Mouse (Mus musculus): ENCODE results near the gene Vps33b. TPM values are rescaled to one million over a fixed set of nuclear protein-coding genes. Genes with fewer than 3 reads are reported as not detected.

Vps33b gene
- total RNA-seq, 2 experiments from 2014 or later: 29.8 to 31.9 TPM

GRCm38 (mm10) chr7:80267764-80268163 is 1.7 kb upstream of the Vps33b start:
- ATAC-seq (ENCODE audit: poor library complexity, severe bottlenecking): no peak

DNA sequence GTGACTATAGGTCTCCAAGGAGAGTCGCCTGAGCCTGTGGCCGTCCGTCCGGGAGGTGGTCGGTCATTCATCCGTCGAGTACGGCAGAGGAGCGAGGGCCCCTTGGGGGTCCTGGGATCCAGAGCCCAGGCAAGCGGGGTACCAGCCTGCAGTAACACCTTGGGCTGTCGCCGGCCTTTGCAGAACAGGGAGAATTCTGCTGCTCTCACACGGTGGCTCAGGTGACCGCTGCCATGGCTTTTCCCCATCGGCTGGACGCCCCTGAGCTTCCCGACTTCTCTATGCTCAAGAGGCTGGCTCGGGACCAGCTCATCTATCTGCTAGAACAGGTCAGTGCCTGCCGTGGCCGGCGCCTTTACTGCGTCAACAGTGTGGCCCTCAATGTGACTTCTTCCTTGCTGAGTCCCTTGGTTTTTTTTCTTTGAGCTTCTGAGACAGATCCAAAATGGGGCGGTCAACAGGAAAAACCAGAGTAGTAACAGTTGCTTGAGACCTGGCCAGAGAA is 354 bp downstream of the Vps33b start:
- peak; percentile 27; the same call in 1 of the 2 replicates for ATAC-seq (ENCODE audit: poor library complexity, severe bottlenecking)

DNA sequence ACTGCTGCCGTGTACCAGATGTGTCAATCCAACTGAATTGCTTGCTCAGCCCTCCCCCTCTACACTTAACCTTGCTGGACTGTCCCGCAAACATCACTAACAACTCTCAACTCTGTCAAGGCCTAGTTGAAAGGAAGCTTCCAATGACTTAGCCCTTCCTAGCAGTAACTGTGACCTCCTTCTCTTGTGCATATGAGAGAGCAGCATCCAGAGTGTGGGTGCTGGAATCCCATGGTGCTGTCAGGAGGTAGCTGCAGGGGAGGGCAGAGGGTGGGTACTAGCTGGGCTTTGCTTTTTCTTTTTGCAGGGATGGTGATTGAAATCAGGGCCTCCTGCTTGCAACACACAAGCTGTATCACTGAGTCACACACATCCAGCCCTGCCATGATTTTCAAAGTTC is 4.0 kb downstream of the Vps33b start:
- no peak for ATAC-seq (ENCODE audit: poor library complexity, severe bottlenecking)

- ATAC-seq (ENCODE audit: poor library complexity, severe bottlenecking): no peak
Measured at GRCm38 (mm10) chr7:80276374-80276773, 6.9 kb downstream of the Vps33b start.

GRCm38 (mm10) chr7:80280032-80280431 is 10.6 kb downstream of the Vps33b start:
- ATAC-seq (ENCODE audit: poor library complexity, severe bottlenecking): no peak

- no peak for ATAC-seq (ENCODE audit: poor library complexity, severe bottlenecking)
Measured at GRCm38 (mm10) chr7:80280998-80281397, 11.5 kb downstream of the Vps33b start.

GRCm38 (mm10) chr7:80281646-80282045 is 12.2 kb downstream of the Vps33b start:
- ATAC-seq (ENCODE audit: poor library complexity, severe bottlenecking): no peak

- ATAC-seq (ENCODE audit: poor library complexity, severe bottlenecking): no peak
Measured at GRCm38 (mm10) chr7:80283226-80283918, 13.9 kb downstream of the Vps33b start.

DNA sequence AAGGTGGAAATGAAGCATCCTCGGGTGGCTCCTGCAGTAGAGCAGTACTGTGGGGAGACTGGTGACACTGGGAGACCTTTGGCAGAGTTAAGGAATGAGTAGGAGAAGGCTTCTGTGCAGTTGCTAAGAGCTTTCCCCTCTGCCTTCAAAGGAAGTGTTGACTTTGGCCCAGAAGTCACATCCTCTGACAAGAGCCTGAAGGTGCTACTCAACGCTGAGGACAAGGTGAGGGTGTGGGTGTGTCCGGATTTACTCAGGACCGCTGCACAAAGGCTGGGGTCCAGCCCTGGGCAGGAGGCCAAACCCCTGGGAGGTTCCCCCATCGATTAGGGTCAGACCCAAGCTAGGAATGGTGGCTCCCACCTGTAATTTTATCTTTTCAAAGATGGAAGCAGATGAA is 14.9 kb downstream of the Vps33b start:
- ATAC-seq (ENCODE audit: poor library complexity, severe bottlenecking): no peak

DNA sequence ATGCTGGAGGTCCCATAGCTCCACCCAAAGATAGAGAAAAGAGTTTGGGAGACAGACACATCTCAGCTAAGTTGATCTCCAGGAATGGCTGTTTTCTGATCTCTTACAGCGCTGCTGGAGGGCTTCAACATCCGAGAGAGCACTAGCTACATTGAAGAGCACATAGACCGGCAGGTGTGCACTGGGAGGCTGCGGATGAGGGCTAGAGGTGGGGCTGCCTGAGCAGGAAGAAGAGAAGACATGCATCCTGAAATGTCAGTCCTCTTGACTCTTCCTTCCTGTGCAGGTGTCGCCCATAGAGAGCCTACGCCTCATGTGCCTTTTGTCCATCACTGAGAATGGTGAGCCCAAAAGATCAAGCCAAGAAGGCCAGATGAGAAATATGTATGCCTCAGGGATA is 16.3 kb downstream of the Vps33b start:
- no peak for ATAC-seq (ENCODE audit: poor library complexity, severe bottlenecking)

DNA sequence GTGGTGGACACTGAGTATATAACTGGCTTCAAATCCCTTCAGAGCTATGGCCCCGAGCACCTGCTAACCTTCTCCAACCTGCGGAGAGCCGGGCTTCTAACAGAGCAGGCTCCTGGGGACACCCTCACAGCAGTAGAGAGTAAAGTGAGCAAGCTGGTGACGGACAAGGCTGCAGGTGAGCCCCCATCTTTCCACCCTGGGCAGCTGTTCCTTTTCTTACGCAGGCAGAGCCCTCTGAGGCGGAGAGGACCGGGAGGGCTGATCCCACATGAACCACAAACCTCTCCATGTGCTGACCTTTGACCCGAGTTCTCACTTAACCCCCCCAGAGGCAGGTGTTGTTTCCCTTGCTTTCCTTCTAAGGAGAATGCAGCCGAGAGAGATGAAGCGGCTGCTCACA is 18.3 kb downstream of the Vps33b start:
- ATAC-seq (ENCODE audit: poor library complexity, severe bottlenecking): no peak

DNA sequence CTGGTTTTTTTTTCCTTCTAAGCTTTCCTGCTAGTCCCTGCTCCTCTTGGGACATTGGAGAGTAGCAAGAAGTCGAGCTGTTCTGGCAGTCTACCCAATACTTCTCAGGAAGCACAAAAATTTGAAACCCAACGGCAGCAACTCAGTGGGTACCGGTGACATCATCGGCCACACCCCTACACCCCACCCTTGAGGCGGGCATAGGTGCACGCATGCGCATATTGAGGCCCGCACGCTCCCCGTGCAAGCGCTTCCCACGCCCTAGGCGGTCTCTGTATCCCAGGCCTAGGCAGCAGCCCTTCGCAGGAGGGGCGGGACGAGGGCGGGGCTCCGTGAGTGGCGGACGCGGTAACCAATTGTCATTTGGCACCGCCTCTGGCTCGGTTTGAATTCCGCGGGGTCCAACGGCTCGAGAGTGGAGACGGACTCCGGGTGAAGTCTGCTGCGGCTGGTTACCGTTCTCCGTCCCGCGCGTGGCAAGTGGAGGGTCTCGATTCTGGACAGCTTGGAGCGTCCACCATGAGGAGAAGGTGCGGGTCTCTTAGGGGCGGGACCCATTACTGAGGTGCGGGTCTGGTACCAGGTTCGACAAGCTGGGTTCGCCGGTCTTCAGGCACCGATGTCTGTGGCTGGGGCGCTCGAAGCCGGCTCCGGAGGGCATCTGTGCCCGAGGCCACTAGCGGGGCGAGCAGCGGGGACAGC is 24.8 kb downstream of the Vps33b start, which contains the start of gene Prc1:
Gene Prc1 (plus strand): TSS at position 389 of the 702 bp plus-strand sequence.
- ATAC-seq (ENCODE audit: poor library complexity, severe bottlenecking): peak; percentile 100

GRCm38 (mm10) chr7:80294764-80295648 is 25.6 kb downstream of the Vps33b start:
- ATAC-seq (ENCODE audit: poor library complexity, severe bottlenecking): peak; percentile 38

- no peak for ATAC-seq (ENCODE audit: poor library complexity, severe bottlenecking)
Measured at GRCm38 (mm10) chr7:80296462-80296861, 27.0 kb downstream of the Vps33b start.

GRCm38 (mm10) chr7:80297041-80297440 is 27.6 kb downstream of the Vps33b start:
- ATAC-seq (ENCODE audit: poor library complexity, severe bottlenecking): no peak

DNA sequence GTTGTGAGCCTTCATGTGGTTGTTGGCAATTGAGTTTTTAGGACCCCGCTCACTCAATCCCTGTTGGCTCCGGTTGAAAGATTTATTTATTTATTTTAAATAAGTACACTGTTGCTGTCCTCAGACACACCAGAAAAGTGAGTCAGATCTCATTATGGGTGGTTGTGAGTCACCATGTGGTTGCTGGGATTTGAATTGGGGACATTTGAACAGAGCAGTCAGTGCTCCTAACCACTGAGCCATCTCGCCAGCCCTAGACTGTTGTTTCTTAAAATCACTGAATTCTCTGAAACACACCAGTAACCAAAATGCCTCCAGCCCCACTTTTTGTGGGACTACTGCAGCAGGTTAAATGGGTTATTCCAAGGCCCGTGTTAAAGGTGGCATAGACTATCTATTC is 29.3 kb downstream of the Vps33b start:
- no peak for ATAC-seq (ENCODE audit: poor library complexity, severe bottlenecking)

DNA sequence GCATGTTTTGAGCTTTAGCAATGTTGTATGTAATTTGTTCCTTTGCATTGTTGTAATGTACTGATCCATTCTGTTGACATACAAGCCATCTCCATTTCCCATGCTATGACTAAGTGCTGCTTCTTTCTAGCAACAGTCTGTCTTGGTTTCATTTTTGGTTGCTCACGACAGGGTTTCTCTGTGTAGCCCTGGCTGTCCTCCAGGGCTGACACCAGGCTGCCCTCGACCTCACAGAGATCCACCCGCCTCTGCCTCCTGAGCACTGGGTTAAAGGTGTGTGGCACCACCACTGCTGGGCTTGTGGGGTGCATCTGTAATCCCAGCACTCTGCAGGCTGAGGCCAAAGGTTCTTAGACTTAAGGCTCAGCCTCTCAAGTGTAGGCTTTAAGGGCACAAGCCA is 30.1 kb downstream of the Vps33b start:
- no peak for ATAC-seq (ENCODE audit: poor library complexity, severe bottlenecking)

DNA sequence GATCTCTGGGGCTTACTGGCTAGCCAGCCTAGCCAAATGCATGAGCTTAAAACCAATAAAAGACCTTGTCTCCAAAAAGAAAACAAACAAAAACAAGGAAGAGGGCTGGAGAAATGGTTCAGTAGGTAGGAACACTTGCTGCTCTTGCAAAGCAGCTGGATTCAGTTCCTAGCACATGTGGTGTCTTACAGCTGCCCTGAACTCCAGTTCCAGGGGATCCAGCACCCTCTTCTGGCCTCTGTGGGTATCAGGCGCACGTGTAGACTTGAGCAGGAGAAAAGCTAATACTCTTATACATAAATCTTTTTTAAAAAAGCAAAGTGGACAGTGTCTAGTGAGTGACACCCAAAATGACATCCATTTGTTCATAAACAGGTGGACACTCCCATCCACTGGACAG is 32.1 kb downstream of the Vps33b start:
- ATAC-seq (ENCODE audit: poor library complexity, severe bottlenecking): no peak

DNA sequence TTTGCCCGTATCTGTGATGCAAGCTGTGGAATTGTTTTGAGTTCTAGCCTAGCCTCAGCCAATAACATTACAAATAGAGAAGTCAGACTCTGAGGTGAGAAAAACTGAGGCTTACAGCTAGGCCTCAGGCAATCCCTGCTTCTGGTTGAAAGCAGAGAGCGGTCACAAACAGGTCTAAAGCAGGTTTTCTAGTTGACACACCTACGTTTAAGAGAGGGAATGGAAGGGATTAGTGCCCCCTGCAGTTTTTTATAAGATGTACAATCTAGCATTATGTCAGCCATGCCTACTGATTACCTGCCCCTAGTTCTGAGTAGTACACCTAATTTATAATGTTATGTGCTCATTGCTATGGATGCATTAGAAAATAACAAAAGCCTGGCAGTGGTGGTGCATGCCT is 38.3 kb downstream of the Vps33b start:
- no peak for ATAC-seq (ENCODE audit: poor library complexity, severe bottlenecking)

GRCm38 (mm10) chr7:80310771-80311170 is 41.3 kb downstream of the Vps33b start:
- ATAC-seq (ENCODE audit: poor library complexity, severe bottlenecking): no peak

GRCm38 (mm10) chr7:80315733-80316132 is 46.3 kb downstream of the Vps33b start:
- no peak for ATAC-seq (ENCODE audit: poor library complexity, severe bottlenecking)

Measured in megakaryocyte, adult 5-6 weeks (primary cell).